Mouse (Mus musculus): ENCODE data around the gene Gm9999.
"Not testable (repeated sequence)": the region's sequence is repeated elsewhere in the genome, so short reads cannot be mapped to it uniquely, and the experiment has no call there.

Gm9999 gene

GRCm38 (mm10) chr7:46983280-46983679 is at the start of gene Gm9999:
Gene Gm9999 (plus strand): TSS chr7:46983580.
- no peak for DNase-seq

- DNase-seq = no peak
Observed at GRCm38 (mm10) chr7:46934788-46935187, 48.6 kb upstream of the Gm9999 start.

DNA sequence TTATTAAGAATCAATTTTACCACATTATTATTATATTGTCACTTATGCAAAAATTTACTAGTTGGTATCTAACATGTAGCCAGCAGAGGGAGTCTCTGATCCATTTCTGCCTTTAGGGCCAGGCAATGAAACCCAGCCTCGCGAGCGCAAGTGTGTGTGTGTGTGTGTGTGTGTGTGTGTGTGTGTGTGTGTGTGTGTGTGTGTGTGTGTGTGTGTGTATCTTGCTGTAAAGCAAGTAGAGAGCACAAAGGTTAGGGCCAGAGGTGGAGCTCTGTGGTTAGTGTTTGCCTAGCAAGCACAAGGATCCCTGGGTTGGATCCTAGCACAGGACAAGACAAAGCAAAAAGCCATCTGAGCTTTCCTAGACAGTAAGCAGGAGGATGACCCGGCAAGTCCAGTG is 47.5 kb upstream of the Gm9999 start:
- peak; percentile 52 to 72 for DNase-seq

DNA sequence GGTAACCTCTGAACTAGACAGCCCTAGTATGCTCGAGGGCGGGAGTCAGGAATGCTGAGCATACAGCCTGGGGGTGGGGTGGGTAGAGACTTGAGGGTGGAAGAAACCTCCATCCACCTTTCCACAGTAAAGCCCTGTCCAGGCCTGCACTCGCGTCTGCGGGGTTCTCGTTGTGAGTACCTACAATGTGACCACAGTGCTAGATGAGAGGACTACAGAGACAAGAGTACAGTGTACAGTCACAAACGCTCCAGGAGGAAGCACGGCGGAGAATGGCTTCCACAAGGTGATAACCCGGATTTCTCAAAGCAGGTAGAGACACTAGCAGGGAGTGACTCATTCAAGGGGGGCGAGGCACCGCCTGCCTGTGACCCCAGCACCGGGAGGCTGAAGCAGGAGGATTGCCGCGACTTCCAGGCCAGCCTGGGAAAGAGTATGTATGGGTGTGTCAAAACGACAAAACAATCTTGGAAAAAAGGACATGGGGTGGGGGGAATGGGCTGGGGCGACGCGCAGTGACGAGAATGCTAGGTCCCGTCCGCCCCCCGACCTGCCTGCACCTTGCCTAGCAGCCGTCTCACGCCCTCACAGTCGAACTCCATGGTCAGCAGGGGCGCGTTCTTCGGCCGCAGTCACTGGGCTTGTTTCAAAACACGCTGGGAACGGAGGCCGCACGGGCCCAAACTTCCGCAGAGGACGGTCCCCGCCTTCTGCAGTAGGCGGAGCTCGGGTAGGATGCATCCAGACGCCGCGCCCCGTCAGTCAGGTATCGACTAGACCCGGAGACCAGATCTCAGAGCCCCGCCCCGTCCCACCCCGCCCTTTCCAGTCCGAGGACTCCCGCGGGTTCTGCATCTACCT is 25.3 kb upstream of the Gm9999 start, which contains the start of gene Uevld:
Gene Uevld, minus strand, starts transcription at position 697 of the 861 bp plus-strand sequence.
- peak; percentile 98 for DNase-seq

DNA sequence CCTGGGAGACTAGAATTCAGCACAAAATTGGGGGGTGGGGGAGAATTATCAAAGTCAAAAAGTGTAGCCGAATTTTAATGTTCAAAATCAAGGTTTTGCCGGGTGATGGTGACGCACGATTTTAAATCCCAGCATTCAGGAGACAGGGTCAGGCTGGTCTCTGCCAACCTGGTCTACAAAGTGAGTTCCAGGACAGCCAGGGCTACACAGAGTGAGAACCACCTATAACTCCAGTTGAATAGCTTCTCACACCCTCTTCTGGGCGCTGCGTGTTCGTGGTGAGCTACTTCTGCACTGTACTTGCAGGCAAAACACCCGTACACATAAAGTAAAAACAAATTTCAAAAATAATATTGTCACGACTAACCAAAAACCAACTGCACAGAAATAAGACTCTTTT is 24.5 kb upstream of the Gm9999 start:
- DNase-seq = no peak

DNA sequence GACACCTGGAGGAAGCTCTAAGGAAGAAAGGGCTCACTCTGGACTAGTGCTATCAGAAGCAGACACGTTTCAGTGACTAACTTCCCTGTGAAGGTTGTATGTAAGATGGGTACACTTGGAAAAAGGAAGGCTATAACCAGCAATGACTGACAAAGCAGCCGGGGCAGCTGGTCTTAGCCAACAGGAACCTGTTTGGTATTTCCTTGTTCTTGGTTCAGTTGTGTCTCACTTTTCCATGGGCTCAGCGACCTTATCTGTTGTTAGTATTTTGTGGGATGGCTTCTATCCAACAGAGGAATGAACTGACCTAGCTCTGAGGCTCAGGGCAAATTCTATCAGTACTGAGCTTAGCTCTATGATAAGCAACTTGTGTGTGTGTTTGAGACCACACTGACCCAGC is 22.4 kb upstream of the Gm9999 start:
- no peak for DNase-seq

DNA sequence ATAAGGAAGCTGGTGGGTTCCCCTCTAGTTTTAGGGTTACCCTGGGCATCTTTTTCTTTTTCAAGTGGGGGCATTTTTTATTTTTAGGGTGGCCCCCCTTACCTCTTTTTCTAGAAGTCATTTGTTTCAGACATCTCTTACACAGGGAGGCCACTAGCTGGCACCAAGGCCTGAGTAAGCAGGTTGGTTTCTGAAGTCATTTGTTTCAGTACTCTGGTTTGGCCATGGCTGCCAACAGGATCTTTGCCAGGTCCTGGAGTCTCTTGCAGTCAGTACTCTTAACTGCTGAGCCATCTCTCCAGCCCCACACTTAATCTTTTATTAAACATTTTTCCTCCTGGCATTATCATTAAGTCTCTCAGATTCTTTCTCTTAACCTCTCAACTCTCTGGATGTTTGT is 21.2 kb upstream of the Gm9999 start:
- peak; percentile 31 to 49 for DNase-seq

DNA sequence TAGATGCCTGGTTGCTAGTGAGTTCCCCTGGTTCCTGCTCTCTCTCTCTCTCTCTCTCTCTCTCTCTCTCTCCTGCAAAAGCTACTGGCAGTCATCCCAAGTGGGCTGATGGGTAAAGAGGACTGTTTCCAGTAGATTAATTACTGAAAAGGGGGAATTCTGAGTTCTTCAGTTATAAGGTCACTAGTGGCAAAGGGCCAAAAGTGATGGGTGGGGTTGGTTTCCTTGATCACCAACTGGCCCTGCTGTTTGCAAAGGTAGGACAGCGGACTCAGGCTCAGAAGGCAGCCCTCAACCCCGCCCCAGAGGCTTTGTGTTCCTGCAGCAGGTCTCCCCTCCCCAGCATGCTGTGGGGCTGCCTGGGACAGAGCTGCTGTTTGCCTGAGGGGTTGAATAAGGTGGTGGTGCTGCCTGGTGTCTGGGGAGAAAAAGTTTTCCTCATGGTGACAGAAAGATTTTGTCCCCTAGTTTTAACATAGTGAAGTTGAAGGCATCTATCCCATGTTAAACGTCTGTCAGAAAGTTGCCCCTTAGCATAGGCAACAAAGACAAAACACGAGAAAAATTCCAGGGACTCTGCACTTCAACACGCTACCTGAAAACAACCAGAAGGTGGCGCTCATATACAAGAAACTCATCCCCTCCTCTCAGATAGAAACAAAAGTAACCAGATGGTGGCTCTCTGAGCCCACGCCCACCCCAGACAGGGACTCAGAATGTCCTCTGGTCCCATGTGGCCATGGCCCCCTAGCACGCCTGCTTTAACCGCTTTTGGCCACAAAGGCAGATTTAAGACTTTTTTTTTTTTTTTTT is 20.4 kb upstream of the Gm9999 start:
- peak; percentile 70 to 81 for DNase-seq

GRCm38 (mm10) chr7:46964070-46964469 is 19.3 kb upstream of the Gm9999 start:
- no peak for DNase-seq

DNA sequence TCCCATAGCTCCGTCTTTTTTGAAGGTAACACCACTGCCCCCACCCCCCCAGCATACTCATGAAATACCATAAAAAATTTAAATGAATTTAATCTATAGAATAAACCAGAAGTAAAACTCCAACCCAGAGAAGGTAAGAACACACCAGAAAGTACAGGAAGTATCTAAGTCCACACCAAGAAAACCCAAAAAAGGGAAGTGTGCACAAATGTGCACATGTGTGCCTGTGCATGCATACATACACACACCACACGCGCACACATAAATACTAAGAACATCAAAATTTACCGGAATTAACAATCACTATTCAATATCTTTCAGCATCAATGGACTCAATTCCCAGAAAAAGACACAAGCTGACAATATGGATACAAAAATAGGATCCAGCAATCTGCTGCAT is 13.5 kb upstream of the Gm9999 start:
- no peak for DNase-seq

- no peak for DNase-seq
Observed at GRCm38 (mm10) chr7:46974648-46975047, 8.7 kb upstream of the Gm9999 start.

DNA sequence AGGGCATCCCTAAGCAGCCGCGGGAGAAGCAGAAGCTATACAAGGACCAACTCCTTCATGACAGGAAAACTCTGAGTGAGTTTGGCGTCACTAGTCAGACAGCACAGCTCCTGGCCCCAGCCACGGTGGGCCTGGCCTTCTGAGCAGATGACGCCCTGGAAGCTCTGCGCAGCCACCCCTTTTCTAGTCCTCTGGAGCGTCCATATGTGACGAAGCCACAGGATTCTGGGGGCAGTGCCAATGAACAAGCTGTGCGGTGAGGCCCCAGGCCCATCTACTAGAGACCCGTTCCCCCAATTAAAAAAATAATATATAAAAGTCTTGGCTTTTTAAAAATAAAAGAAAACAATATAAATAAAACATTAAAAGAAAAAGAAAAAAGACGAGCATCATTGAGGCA is 7.9 kb upstream of the Gm9999 start:
- no peak for DNase-seq

DNA sequence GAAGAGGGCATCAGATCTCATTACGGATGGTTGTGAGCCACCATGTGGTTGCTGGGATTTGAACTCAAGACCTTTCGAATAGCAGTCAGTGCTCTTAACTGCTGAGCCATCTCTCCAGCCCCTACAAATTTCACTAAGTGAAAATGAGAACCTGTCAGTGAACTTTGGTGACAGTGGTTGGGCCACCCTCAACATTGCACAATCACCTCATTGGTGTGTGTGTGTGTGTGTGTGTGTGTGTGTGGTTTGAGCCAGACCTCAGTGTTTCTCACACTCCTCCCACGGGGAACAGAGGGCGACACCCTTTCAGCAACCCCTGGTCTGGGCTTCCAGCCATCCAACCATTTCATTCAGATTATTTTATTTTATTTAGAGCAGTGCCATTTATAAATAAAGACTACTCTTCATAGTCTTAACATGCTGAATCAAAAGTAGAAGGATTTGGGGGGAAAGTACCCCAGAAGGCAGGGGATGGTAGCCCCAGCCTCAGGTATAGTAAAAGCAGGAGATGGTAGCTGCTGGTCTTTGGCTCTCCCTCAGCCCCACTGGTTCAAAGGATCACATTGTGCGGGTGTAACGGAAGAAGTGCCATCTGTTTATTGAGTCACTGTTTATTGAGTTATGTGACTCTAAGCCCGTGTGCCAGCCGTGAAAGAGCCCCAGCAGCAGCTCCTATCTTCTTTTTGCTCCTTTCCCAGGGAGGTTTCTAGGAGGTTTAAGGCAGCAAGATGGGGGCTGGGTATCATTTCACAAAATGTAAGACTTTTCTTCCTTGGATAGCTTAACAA is 2.5 kb downstream of the Gm9999 start:
- DNase-seq = no peak

GRCm38 (mm10) chr7:46986646-46987045 is 3.3 kb downstream of the Gm9999 start:
- DNase-seq = no peak

DNA sequence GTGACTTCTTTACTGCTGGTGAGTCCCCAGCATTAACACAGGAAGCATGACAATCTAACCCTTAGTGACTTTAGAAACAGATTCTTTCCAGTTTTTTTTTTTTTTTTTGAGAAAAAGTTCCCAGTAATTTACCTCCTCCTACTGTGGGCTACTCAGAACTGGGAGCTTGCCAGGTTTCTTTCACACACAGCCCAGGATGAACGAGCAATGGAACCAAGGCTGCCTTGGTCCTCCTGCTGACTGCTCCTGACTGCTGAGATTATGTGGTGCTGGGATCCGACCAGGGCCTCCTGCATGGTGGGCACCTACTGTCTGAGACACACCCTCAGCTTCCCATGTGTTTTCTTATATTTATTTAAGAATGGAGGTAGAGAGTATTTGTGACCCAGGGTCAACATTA is 3.7 kb downstream of the Gm9999 start:
- DNase-seq = no peak

DNA sequence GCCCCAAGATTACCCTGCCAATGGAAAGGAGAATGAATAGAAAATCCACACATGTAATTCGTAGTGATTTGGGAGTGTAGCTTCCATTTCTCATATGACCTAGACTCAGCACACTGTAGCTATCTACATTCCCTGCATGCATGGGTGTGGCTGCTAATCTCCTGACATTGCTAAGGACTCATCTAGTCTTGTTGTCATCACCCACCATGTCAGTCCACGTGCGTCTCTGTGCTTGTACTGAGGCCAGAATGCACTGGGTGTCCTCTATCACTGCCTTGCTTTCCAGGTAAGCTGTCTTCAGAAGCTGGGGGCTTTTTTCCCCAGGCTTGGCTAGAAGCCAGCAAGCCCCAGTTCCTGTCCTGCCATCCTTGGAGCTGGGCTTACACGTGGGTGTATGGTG is 6.0 kb downstream of the Gm9999 start:
- not testable (repeated sequence) for DNase-seq

DNA sequence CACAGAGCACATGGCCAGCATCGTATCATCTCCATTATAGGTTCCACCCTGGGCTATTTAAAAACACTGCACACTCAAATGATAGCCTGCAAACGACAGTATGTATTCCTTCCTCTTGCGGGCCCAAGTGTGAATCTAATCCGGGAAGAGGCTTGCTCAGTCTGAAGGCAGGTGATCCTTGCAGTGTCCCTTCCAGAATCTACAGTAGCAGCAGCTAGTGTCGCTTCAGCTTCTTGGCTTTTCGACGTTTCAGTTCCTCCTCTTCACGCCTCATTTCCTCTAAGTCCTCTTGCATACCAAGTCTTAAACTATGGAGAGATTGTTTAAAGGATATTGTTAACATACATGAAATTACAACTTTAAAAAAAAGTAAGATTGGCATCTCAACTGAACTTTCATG is 9.7 kb downstream of the Gm9999 start:
- no peak for DNase-seq

- DNase-seq = no peak
Observed at GRCm38 (mm10) chr7:46995558-46995957, 12.2 kb downstream of the Gm9999 start.

DNA sequence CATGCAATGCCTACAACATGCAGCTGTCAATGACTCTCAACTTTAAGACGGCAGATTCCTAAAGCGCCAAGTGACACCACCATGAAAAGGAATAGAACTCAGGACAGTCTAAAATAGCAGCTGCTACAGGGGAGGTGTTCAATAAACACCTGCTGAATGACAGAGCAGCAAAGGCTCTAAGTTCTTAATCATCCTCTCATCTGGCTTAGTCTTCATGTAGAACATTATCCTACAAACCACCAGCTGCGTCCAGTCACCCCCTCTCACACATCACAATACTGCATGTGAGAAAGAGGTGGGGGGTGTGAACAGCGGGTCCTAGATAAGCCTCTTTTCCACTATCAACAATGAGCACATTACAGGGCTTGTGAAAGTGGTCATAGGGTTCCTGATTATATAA is 13.6 kb downstream of the Gm9999 start:
- DNase-seq = no peak

DNA sequence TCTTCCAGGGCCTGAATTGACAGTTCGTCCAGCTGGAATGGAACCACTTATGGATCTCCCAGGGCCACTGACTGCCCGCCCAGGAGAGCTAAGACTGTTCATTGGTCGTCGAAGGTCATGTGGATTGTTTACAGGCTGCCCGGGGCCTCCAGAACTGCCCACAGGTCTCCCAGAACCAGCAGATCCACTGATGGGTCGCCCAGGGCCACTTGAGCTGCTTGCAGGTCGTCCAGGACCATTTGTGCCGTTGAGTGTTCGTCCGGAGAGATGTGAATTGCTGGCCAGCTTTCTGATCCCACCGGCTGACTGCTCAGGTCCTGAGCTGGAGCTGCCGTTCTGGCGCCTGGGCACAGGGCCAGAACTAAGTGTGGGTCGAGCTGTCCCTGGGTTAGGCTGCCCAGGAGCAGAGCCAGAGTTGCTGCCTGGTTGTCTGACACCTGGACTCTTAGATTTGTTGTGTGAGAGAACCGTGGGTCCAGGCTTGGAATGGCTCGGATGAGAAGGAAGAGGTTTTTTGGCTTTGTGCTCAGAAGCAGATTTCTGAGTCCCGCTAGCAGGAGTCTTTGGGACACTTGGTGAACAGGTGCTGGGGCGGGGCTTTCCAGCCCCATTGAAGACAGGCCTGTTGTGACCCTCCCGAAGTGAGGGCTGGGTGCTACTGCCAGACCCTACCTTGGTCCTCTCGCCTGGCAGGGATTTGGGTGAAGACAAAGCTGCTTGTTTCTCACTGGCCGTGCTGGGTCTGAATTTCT is 14.4 kb downstream of the Gm9999 start:
- DNase-seq = peak; percentile 64 to 84

GRCm38 (mm10) chr7:46998942-46999341 is 15.6 kb downstream of the Gm9999 start:
- DNase-seq = no peak

DNA sequence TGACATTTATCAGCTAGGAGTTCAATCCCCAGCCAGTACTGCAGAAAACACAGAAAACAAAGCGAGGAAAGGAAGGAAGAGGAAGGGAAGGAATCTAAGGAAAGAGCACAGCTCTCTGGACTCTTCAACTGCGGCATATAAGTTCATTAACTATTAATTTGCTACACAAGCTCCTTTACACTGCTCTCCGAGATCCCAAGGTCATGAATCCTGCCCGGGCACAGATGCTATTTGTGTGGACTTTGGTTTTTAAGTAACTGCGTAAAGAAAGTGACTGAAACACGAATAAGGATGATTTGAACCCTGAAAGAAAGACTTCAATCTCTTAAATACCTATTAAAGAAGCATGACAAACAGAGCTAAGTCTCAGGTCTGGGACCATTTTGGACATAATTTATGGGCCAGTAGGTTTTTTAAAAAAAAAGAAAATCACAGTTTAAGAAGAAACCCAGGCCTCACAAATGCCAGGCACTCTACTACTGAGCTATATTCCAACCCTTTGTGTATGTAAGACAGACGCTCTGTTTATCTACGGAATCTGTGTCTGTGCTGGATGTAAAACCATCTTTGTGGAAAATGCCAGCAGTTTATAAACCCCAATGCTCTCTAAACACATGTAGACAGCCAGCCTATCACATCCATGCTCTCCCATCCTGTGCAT is 16.7 kb downstream of the Gm9999 start:
- DNase-seq = peak; percentile 46 to 65

Measured in kidney, postnatal 25 days (tissue).